Mouse (Mus musculus): ENCODE results near the gene Sergef. TPM values are rescaled to one million over a fixed set of nuclear protein-coding genes. Genes with fewer than 3 reads are reported as not detected.
"Not testable (repeated sequence)": the region's sequence is repeated elsewhere in the genome, so short reads cannot be mapped to it uniquely, and the experiment has no call there.

Sergef gene
- total RNA-seq (2014; rRNA removed; ENCODE audit: low replicate concordance) (7.9 and 9.8 TPM in 2 replicates), polyA plus RNA-seq (2015; fragmentation: Nextera tagmentation; extraction: Ambion mirVana) (7.5 and 7.7 TPM in 2 replicates)

GRCm38 (mm10) chr7:46639692-46640031 is at the start of gene Sergef:
Gene Sergef (minus strand): TSS chr7:46639807.
- DNase-seq (ENCODE audit: low spot score) (peak; percentile 73), ATAC-seq (ENCODE audit: insufficient read depth, low read depth) (peak; percentile 96)
- H3K27me3 ChIP-seq (ENCODE audit: control insufficient read depth, insufficient read depth, low read length), result no peaks in the 10 kb centered on the region
- H3K9me3 ChIP-seq (replicated peaks; ENCODE audit: control insufficient read depth, low read length), result no peaks in the 10 kb centered on the region
- H3K4me2 ChIP-seq (ENCODE audit: low read depth, low read length), result peak within 1 kb of the TSS; percentile 89
- peaks cover 4% of the 10 kb centered on the region; the same call in 1 of the 2 replicates for H3K4me1 ChIP-seq (ENCODE audit: control insufficient read depth, insufficient read depth)
- peak within 1 kb of the TSS; percentile 62 for H3K9ac ChIP-seq (replicated peaks; ENCODE audit: low read depth, low read length)
- H3K4me3 ChIP-seq (ENCODE audit: low read depth, low read length), result peak within 1 kb of the TSS; percentile 66
- TF ChIP-seq EP300 (IDR thresholded peaks at IDR 0.05; ENCODE audit: low read depth) (no peak), CTCF (IDR thresholded peaks at IDR 0.05; ENCODE audit: low read depth) (no peak)
- WGBS, result under 1% methylated on average over 30 of the region's 30 CpGs
- no peaks in the 10 kb centered on the region for H3K36me3 ChIP-seq (replicated peaks; ENCODE audit: control insufficient read depth, insufficient read depth, low read length)
- H3K27ac ChIP-seq (ENCODE audit: low read depth), result no peak within 1 kb of the TSS

DNA sequence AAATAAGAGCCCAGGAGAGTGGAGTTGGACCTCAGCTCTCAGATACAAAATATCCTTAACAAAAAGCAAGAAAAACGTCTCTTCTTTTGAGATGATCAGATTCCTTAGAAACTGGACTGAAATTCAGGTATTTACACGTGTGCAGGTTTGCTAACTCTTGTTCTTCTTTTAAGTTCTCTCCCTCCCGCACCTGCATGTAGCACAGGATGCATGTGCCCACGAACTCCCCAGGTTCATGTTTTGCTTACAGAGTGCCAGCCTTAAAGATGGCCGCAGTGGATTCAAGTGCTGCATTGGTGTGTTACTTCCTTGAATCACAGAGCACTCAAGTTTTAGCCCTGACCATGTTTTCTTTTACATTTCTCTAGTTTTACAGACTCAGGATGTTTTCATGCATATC is 47.2 kb upstream of the Sergef start:
- Histone ChIP-seq H3K36me3 (replicated peaks; ENCODE audit: control insufficient read depth, insufficient read depth, low read length) (peaks cover 31% of the 10 kb centered on the region), H3K27me3 (ENCODE audit: control insufficient read depth, insufficient read depth, low read length) (no peaks in the 10 kb centered on the region), H3K4me2 (ENCODE audit: low read depth, low read length) (no peak overlapping the region), H3K4me1 (ENCODE audit: control insufficient read depth, insufficient read depth) (no peaks in the 10 kb centered on the region), H3K9me3 (replicated peaks; ENCODE audit: control insufficient read depth, low read length) (no peaks in the 10 kb centered on the region), H3K9ac (replicated peaks; ENCODE audit: low read depth, low read length) (no peak overlapping the region), H3K27ac (ENCODE audit: low read depth) (no peak overlapping the region), H3K4me3 (ENCODE audit: low read depth, low read length) (no peak overlapping the region)
- no peak for DNase-seq (ENCODE audit: low spot score)
- no peak for TF ChIP-seq CTCF (IDR thresholded peaks at IDR 0.05; ENCODE audit: low read depth)
- TF ChIP-seq EP300 (IDR thresholded peaks at IDR 0.05; ENCODE audit: low read depth), result no peak
- WGBS, result 82% methylated on average over 5 of the region's 5 CpGs
- ATAC-seq (ENCODE audit: insufficient read depth, low read depth), result no peak

DNA sequence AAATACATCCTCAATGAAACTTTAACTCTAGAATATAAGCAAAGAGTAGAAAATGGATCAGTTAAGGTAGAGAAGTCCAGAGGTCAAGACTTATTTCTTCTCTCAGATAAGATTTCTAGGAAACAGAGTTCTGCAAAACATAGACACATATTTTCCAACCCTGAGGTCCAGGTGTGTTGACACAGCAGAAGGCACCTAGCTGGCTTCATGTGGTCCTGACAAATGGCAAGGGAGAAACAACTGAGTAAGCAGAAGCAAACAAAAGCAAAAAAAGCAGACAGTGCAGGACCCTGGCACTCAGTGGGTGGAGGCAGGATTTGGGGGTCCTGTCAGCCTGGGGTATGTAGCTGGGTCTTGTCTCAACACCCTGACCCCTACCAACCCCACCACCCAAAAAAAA is 41.1 kb upstream of the Sergef start:
- H3K27me3 ChIP-seq (ENCODE audit: control insufficient read depth, insufficient read depth, low read length), result no peaks in the 10 kb centered on the region
- H3K4me1 ChIP-seq (ENCODE audit: control insufficient read depth, insufficient read depth), result no peaks in the 10 kb centered on the region
- H3K36me3 ChIP-seq (replicated peaks; ENCODE audit: control insufficient read depth, insufficient read depth, low read length), result no peaks in the 10 kb centered on the region
- DNase-seq (ENCODE audit: low spot score) (no peak), ATAC-seq (ENCODE audit: insufficient read depth, low read depth) (no peak)
- H3K9ac ChIP-seq (replicated peaks; ENCODE audit: low read depth, low read length), result no peak overlapping the region
- no peaks in the 10 kb centered on the region for H3K9me3 ChIP-seq (replicated peaks; ENCODE audit: control insufficient read depth, low read length)
- no peak overlapping the region for H3K4me2 ChIP-seq (ENCODE audit: low read depth, low read length)
- no peak overlapping the region for H3K27ac ChIP-seq (ENCODE audit: low read depth)
- TF ChIP-seq EP300 (IDR thresholded peaks at IDR 0.05; ENCODE audit: low read depth) (no peak), CTCF (IDR thresholded peaks at IDR 0.05; ENCODE audit: low read depth) (no peak)
- no peak overlapping the region for H3K4me3 ChIP-seq (ENCODE audit: low read depth, low read length)

DNA sequence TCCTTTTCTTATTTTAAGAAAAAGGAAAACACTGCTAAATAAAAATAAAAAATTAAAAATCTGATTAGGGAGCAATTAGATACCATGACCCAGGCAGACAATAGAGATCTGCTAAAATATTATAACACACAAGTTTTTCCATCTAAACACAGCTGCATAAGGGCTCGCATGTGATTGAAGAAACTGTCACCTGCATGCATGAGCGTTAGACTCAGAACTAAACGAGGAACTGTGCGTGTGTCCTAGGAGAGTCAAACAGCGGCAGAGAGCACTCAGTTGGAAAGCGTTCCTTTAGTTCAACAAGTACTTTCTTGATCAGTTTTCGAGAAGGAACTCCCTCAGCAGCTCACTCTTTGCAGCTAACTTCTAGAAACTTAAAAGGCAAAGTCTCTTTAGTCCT is 39.4 kb upstream of the Sergef start:
- not testable (repeated sequence) for DNase-seq (ENCODE audit: low spot score); H3K9ac ChIP-seq (replicated peaks; ENCODE audit: low read depth, low read length); H3K4me3 ChIP-seq (ENCODE audit: low read depth, low read length); H3K27ac ChIP-seq (ENCODE audit: low read depth); H3K27me3 ChIP-seq (ENCODE audit: control insufficient read depth, insufficient read depth, low read length); H3K4me1 ChIP-seq (ENCODE audit: control insufficient read depth, insufficient read depth); H3K36me3 ChIP-seq (replicated peaks; ENCODE audit: control insufficient read depth, insufficient read depth, low read length); H3K9me3 ChIP-seq (replicated peaks; ENCODE audit: control insufficient read depth, low read length); ATAC-seq (ENCODE audit: insufficient read depth, low read depth); H3K4me2 ChIP-seq (ENCODE audit: low read depth, low read length)
- 75% methylated on average over 7 of the region's 7 CpGs for WGBS

- Histone ChIP-seq H3K4me1 (ENCODE audit: control insufficient read depth, insufficient read depth) (no peaks in the 10 kb centered on the region), H3K36me3 (replicated peaks; ENCODE audit: control insufficient read depth, insufficient read depth, low read length) (no peaks in the 10 kb centered on the region), H3K9me3 (replicated peaks; ENCODE audit: control insufficient read depth, low read length) (no peaks in the 10 kb centered on the region), H3K9ac (replicated peaks; ENCODE audit: low read depth, low read length) (no peak overlapping the region), H3K27ac (ENCODE audit: low read depth) (no peak overlapping the region), H3K4me3 (ENCODE audit: low read depth, low read length) (no peak overlapping the region), H3K27me3 (ENCODE audit: control insufficient read depth, insufficient read depth, low read length) (no peaks in the 10 kb centered on the region), H3K4me2 (ENCODE audit: low read depth, low read length) (no peak overlapping the region)
- whole genome bisulfite sequencing, result 68% methylated on average over 3 of the region's 3 CpGs
- no peak for DNase-seq (ENCODE audit: low spot score)
- TF ChIP-seq CTCF (IDR thresholded peaks at IDR 0.05; ENCODE audit: low read depth) (no peak), EP300 (IDR thresholded peaks at IDR 0.05; ENCODE audit: low read depth) (no peak)
- ATAC-seq (ENCODE audit: insufficient read depth, low read depth), result no peak
These were observed 38.8 kb upstream of the Sergef start for GRCm38 (mm10) chr7:46678417-46678816.

DNA sequence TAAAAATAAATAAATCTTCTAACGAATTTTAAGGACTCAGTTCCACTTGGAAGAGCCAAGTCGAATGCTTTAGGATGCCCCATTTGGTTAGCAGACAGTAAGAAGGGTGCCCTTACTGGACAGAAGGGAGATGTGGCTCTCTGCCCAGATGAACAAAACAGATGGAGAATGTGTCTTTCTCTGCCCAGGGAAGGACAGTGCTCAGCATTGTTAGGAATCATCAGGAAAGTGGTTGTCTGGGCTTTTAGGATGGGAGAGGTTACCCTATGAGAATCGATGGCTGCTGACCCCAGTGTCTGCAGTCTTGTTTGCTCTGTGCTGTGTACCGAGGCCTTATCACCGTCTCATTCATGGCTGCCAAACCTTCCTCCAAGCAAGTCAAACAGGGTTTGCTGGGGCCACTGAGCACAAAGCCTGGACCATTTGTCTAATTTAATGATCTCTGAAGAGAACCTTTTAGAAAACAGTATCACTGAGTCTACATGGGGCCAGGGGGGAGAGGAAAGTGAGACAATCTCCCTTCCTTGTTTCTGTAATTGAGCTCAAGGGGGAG is 37.3 kb upstream of the Sergef start:
- TF ChIP-seq EP300 (IDR thresholded peaks at IDR 0.05; ENCODE audit: low read depth), result no peak
- no peak for TF ChIP-seq CTCF (IDR thresholded peaks at IDR 0.05; ENCODE audit: low read depth)
- Histone ChIP-seq H3K4me3 (ENCODE audit: low read depth, low read length) (no peak overlapping the region), H3K27me3 (ENCODE audit: control insufficient read depth, insufficient read depth, low read length) (0 out of 2 replicates have a peak, but pooled peaks cover 3% of the 10 kb centered on the region), H3K9ac (replicated peaks; ENCODE audit: low read depth, low read length) (no peak overlapping the region), H3K9me3 (replicated peaks; ENCODE audit: control insufficient read depth, low read length) (no peaks in the 10 kb centered on the region), H3K36me3 (replicated peaks; ENCODE audit: control insufficient read depth, insufficient read depth, low read length) (no peaks in the 10 kb centered on the region), H3K4me2 (ENCODE audit: low read depth, low read length) (no peak overlapping the region), H3K27ac (ENCODE audit: low read depth) (no peak overlapping the region), H3K4me1 (ENCODE audit: control insufficient read depth, insufficient read depth) (no peaks in the 10 kb centered on the region)
- DNase-seq (ENCODE audit: low spot score) (no peak), ATAC-seq (ENCODE audit: insufficient read depth, low read depth) (no peak)
- WGBS, result 49% methylated on average over 5 of the region's 5 CpGs
